Mouse (Mus musculus): ENCODE measurements around the gene Tprn.

DNA sequence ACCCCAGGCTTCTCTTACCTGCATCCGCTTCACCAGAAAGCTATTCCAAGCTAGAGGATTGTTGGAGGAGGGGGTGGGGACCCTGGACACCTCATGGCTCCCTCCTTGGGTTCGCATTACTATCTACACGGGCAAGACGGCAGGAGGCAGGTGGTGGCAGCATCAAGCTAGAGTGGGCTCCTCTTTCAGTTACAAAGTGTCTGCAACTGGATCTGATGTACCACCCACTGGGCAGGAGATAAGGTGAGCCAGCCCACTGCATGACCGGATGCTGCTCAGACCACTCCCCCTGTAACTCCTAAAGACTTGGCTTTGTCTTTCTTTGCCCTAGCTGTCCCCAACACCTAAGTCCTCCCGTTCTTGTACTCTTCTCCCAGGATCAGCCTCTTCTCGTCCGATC lies 25.8 kb upstream of the Tprn start, which contains the start of gene Rnf224:
- TF ChIP-seq CTCF (IDR thresholded peaks at IDR 0.05; ENCODE audit: low read depth) (no peak), EP300 (IDR thresholded peaks at IDR 0.05; ENCODE audit: low read depth) (no peak)
